Mouse (Mus musculus): ENCODE data around the gene Bbs9.

- no peak for TF ChIP-seq PAX5 (IDR thresholded peaks at IDR 0.05; ENCODE audit: low read length)
- TF ChIP-seq POLR2A (IDR thresholded peaks at IDR 0.05; ENCODE audit: low read depth, low read length), result no peak
- no peak for TF ChIP-seq EP300 (IDR thresholded peaks at IDR 0.05; ENCODE audit: low read length)
- no peak for TF ChIP-seq IRF4 (IDR thresholded peaks at IDR 0.05; ENCODE audit: low read depth, low read length)
- TF ChIP-seq MEF2A (IDR thresholded peaks at IDR 0.05; ENCODE audit: borderline replicate concordance, low read depth, low read length), result no peak
- no peak for TF ChIP-seq CTCF (conservative IDR thresholded peaks at IDR 0.05 in 1 of 2, IDR thresholded peaks at IDR 0.05 in 1 of 2; ENCODE audit: low read depth in 2 of 2, low read length in 2 of 2)
- TF ChIP-seq BHLHE40 (IDR thresholded peaks at IDR 0.05; ENCODE audit: low read depth, low read length), result no peak
- TF ChIP-seq UBTF (IDR thresholded peaks at IDR 0.05; ENCODE audit: low read depth, low read length), result no peak
Measured at GRCm38 (mm10) chr9:22680484-22680883, 205.0 kb downstream of the Bbs9 start.
